Mouse (Mus musculus) olfactory bulb, adult 2 months (tissue): ENCODE data around the gene Miox.

Experiments
- CTCF ChIP-seq: fragments of 200-500 bp; IDR thresholded peaks from 2 replicates; pipeline ENCODE4 v1.5.1; 2012; ENCODE audit warnings: low read depth, mild to moderate bottlenecking, low read length, moderate library complexity; ENCODE audit not compliant: insufficient read depth
- POLR2A ChIP-seq: fragments of 200-500 bp; IDR thresholded peaks from 2 replicates; pipeline ENCODE4 v1.6.1; 2012; ENCODE audit warnings: mild to moderate bottlenecking, low read depth, low read length, moderate library complexity; ENCODE audit not compliant: insufficient read depth

GRCm38 (mm10) chr15:89295580-89296165 lies 38.5 kb upstream of the Miox start:
- TF ChIP-seq POLR2A: no peak
- no peak for TF ChIP-seq CTCF
